Mouse (Mus musculus) telencephalon, adult 2 months (tissue): ENCODE data around the gene Tmem9b.

Source experiments
- DNase-seq: peaks from one replicate; pipeline ENCODE4 v3.0.0-alpha.2; 2011; ENCODE audit warnings: low read depth, low spot score

Tmem9b gene

DNA sequence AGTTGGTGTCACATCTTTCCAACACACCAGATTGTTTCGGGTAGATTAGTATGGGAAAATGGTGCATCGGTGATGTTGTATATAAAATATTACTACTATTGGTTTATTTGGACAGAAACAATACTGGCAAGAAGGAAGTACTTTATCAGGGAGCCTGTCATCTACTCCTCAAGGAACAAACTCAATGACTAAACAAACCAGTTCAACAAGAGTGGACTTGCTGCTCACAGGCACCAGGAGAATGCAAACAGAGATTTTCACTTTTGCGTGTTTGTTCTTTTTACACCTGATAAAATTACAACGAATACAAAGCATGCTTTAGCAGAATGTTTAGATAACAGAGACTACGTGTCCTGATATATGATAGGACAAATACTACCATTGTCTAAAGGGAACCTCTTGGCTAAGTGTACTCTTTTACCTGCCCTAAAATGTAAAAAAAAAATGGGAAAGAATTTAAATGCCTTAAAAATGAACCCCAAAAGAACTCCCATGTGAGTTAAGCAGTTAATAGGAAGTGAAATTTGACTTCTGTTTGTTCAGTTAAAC is 12.8 kb downstream of the Tmem9b start:
- no peak for DNase-seq

- no peak for DNase-seq
Observed at GRCm38 (mm10) chr7:109734806-109735205, 17.9 kb downstream of the Tmem9b start.

GRCm38 (mm10) chr7:109731626-109732025 is 21.0 kb downstream of the Tmem9b start, which contains the start of gene Ascl3:
Ascl3 (minus strand) TSS chr7:109731726.
- DNase-seq, result no peak

GRCm38 (mm10) chr7:109723697-109724096 is 29.0 kb downstream of the Tmem9b start, which contains the start of gene BC051019:
BC051019 (minus strand) TSS chr7:109723850.
- DNase-seq, result no peak

DNA sequence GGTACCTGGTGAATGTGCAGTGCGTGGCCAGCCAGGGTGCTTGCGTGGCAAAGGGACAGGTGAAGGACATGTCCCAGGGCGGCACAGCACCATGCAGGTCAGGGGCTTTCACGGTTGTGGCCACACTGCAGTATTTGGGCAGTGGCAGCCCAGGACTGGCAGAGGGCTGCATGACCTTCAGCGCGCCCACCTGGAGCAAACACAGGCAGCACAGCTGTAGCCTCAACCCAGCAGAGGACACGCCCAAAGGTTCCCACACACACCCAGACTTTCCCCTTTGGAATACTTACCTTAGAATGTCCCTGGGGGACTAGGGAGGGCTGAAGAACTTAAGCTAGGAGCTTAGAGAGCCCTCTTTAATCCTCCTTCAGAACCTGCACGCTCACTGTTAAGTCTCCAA is 29.6 kb downstream of the Tmem9b start:
- no peak for DNase-seq

DNA sequence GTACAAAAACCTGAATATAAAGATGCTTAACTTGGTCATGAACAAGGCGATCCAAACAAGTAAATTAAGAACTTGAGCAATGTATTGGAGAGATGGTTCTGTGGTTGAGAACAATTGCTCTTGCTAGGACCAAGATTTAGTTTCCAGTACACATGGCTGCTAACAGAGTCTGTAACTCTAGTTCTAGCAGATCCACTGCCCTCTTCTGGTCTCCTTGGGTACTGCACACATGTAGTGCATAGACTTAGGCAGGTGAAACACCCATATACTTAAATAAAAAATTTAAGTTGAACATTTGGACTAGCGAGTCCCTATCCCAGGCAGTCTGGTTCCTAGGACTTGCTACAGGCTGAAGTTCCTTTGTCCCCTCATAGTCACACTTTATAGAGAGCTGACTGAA is 30.1 kb downstream of the Tmem9b start:
- DNase-seq, result no peak

DNA sequence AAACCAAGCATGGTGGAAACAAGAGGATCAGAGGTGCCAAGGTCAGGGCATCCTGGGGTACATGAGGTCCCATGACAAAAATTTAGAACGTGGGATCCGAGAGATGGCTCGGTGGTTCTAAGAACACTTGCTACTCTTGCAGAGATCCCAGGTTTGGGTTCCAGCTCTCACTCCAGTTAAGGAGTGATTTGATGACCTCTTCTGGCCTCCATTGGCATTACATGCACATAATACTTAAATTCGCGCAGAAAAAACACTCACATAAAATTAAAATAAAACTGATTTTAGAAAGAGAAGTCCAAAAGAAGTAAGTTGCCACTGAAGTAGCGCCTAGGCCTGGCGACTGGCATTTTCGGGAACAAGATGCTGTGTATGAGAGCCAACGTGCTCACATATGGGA is 33.4 kb downstream of the Tmem9b start:
- peak; percentile 43 for DNase-seq

GRCm38 (mm10) chr7:109713434-109713982 is 39.2 kb downstream of the Tmem9b start:
- DNase-seq, result no peak

DNA sequence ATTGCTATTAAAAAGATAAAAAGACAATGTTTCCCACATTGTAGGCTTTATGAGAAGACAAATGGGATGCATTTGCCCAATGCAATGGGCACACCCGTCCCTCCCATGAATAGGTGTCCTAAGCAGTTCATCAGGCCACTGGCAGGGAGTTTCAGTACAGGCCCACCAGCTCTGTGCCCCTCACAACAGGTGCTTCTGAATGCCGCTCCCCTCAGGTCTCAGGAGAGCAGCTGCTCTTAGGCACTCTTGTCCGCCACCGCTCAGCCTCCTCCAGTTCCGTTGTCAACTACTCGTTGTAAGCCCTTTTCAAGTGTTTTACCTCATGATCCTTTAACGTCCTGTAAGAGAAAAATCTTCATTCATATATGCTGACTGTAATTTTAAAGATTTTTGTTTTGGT is 40.5 kb downstream of the Tmem9b start:
- no peak for DNase-seq

DNA sequence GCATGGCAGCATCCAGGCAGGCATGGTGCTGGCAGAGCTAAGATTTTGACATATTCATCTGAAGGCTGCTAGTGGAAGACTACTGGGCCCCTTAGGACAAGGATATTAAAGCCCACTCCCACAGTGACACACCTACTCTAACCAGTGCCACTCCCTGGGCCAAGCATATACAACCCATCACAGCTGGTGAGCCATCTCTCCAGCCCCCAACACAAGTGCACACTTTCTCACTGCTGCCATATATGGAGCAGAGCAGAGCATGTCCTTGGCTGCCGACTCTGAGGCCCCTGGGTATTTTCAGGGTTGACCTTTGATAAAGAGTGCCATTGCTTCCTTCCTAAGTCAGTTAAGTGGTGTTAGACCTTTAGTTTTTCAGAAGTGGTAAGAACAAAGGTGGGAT is 42.6 kb downstream of the Tmem9b start:
- DNase-seq, result no peak

- DNase-seq, result no peak
Observed at GRCm38 (mm10) chr7:109708961-109709382, 43.7 kb downstream of the Tmem9b start.

GRCm38 (mm10) chr7:109707023-109707785 is 45.5 kb downstream of the Tmem9b start:
- peak; percentile 50 for DNase-seq

- no peak for DNase-seq
Observed at GRCm38 (mm10) chr7:109704461-109704860, 48.2 kb downstream of the Tmem9b start.

DNA sequence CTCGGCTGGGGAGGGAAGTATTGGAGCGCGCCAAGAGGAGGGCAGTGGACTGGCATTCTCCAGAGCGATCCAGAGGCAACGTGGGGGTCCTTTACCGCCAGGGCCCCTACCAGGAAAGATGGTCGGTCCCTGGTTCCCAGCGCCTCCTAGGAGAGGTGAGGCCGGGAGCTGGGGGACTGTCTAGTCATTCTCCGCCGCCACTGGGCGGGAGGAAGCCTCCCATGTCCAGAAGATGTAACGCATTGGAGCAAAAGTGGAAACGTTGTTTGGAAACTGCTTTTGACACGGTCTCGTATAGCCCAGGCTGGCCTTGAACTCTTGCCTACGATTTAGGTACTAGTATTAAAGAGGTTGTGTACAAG is 48.7 kb downstream of the Tmem9b start:
- DNase-seq, result no peak

- peak; percentile 60 for DNase-seq
Observed at GRCm38 (mm10) chr7:109703190-109704015, 49.3 kb downstream of the Tmem9b start, which contains the start of the genes St5 and Akip1. St5 (minus strand) TSS chr7:109703605. Akip1 (plus strand) TSS chr7:109703690.

DNA sequence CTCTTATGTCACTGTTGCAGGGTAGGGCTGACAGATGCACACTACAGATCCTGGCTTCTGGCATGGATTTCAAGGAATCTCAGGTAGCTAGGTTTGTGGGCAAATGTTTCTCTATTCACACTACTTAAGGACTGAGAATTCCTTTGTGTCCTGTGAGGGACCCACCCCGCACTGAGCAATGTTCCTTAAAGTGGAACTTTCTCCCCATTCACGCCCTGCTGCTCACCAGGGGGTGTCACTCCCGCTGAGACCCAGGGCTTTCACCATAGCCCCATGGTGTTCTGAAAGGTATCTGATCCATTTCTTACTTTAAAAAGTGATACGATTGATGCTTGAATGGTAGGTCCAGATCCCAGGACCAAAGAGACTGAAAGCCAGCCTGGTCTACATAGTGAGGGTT is 50.0 kb downstream of the Tmem9b start:
- DNase-seq, result no peak

DNA sequence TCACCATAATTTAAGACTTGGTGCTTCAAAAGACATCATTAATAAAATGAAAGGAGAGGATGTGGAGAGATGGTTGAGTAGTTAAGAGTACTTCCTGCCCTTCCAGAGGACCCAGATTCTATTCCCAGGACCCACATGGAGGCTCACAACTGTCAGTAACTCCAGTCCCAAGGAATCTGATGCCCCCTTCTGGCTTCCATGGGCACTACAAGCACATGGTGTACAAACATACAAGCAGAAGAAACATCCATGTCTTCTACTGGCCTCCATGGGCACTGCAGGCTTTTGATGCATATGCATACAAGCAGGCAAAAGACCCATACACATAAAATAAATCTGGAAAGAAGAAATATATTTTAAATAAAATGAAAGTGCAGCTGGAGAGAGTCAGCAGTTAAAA is 52.5 kb downstream of the Tmem9b start:
- DNase-seq, result no peak

DNA sequence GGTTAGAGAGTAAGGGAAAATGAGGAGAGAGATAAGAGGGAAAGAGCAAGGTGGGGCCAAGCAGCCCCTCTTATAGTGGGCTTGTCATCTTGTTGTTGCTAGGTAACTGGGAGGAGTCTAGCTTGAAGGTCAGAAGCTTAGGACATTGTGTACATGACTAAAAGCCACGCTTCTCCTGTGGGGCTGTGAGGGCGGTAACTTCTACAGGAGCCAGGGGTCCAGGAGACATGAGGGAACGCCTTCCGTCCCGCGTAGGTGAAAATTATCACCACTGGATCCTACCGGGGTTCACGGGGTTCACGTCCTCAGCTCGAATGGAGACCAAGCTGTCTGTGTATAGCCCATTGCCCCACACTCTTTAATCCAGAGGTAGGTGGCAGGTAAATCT is 57.3 kb downstream of the Tmem9b start:
- no peak for DNase-seq

- DNase-seq, result no peak
Observed at GRCm38 (mm10) chr7:109694576-109695338, 57.9 kb downstream of the Tmem9b start.

GRCm38 (mm10) chr7:109690961-109691360 is 61.7 kb downstream of the Tmem9b start:
- DNase-seq, result no peak

- DNase-seq, result no peak
Observed at GRCm38 (mm10) chr7:109690101-109690500, 62.6 kb downstream of the Tmem9b start.
